Mouse (Mus musculus) bone marrow, adult 2 months (tissue): ENCODE measurements around the gene Arhgef10l. TPM values are rescaled to one million over a fixed set of nuclear protein-coding genes. Genes with fewer than 3 reads are reported as not detected.
"Not testable (repeated sequence)": the region's sequence is repeated elsewhere in the genome, so short reads cannot be mapped to it uniquely, and the experiment has no call there.

Experiments used
- H3K27ac ChIP-seq: fragments of 200-500 bp; 2 replicates; pipeline ENCODE4 v1.5.1; 2012; ENCODE audit warnings: low read depth, mild to moderate bottlenecking, control low read depth, inconsistent platforms, low read length; ENCODE audit not compliant: control insufficient read depth, poor library complexity, insufficient read depth
- H3K4me1 ChIP-seq: fragments of 200-500 bp; 2 replicates; pipeline ENCODE4 v1.6.1; 2011; ENCODE audit warnings: low read length; ENCODE audit not compliant: control insufficient read depth, insufficient read depth
- H3K4me3 ChIP-seq: fragments of 200-500 bp; replicated peaks from 2 replicates; pipeline ENCODE3; 2011; ENCODE audit warnings: mild to moderate bottlenecking, low read depth, low read length, control low read depth; ENCODE audit not compliant: control insufficient read depth
- CTCF ChIP-seq: fragments of 200-500 bp; IDR thresholded peaks from 2 replicates; pipeline ENCODE4 v1.5.1; 2011; ENCODE audit warnings: low read length, control low read depth; ENCODE audit not compliant: control insufficient read depth, insufficient read depth
- POLR2A ChIP-seq: fragments of 200-500 bp; IDR thresholded peaks from 2 replicates; pipeline ENCODE4 v1.6.1; 2011; ENCODE audit warnings: low read depth, mild to moderate bottlenecking, control low read depth, low read length, borderline replicate concordance; ENCODE audit not compliant: control insufficient read depth
- WGBS: fragments of 180-500 bp; shearing (Covaris S2); methylation state at CpG from one replicate; pipeline ENCODE4 v1.1.7; 2018; 5-methylcytosine and 5-hydroxymethylcytosine counted together
- polyA plus RNA-seq: library from polyadenylated mRNA; stranded (reverse); fragments of >200 nt; gene quantifications from 2 replicates; pipeline ENCODE4 v1.2.4, GENCODE M21; 2011; ENCODE audit warnings: low replicate concordance; ENCODE audit not compliant: missing spikeins, insufficient read depth, insufficient read length

The Arhgef10l gene
- polyA plus RNA-seq, 1 experiment: 11.0 TPM

DNA sequence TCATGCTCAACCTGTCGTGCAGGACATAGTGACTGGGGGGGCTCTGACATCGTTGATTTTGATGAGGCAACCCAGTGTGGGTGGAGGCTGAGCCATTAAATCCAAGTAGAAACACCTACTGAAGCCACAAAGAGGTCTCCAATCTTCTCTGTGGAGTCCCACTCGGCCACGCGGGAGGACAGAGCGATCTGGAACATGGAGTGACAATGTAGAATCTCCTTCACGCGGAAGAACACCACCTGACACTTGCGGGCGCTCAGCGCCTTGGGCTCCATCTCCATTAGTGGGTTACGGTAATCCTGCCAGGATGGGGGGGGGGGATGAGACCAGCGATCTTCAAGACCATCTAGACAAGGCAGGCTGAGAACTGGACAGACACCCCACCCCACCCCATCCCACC is 86.7 kb downstream of the Arhgef10l start:
- H3K4me1 ChIP-seq: no peaks in the 10 kb centered on the region; the same call in none of the 2 replicates
- no peak for TF ChIP-seq POLR2A
- no peak for TF ChIP-seq CTCF
- no peak overlapping the region for H3K4me3 ChIP-seq
- WGBS: 83% methylated on average over 13 of the region's 13 CpGs
- H3K27ac ChIP-seq: no peak overlapping the region

DNA sequence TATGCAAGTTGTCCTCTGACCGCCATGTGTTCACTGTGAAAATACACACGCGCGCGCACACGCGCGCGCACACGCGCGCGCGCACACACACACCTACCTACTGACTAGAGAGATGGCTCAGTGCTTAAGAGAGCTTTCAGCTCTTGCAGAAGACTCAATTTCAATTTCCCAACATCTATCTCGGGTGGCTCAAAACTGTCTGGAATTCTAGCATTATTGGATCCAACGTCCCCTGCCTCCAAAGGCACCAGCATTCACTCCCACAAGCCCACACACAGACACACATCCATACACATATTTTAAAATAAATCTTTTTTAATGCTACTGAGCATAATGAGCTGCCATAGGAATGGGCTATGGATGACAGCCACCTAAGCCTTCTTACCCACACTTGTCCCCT is 89.2 kb downstream of the Arhgef10l start:
- WGBS: 94% methylated on average over 16 of the region's 16 CpGs
- no peaks in the 10 kb centered on the region; the same call in 1 of the 2 replicates for H3K4me1 ChIP-seq
- TF ChIP-seq POLR2A (no peak), CTCF (no peak)
- no peak overlapping the region for H3K4me3 ChIP-seq
- H3K27ac ChIP-seq: no peak overlapping the region

DNA sequence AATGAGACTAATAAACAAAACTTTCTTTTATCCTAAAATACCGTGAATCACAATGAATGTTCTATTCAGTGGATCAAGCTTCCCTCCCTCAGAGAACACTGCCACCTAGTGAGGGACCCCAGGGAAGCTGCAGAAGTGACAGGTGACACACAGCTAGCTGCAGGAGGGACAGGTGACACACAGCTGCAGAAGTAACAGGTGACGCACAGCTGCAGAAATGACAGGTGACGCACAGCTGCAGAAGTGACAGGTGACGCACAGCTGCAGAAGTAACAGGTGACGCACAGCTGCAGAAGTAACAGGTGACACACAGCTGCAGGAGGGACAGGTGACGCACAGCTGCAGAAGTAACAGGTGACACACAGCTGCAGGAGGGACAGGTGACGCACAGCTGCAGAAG is 90.9 kb downstream of the Arhgef10l start:
- H3K27ac ChIP-seq, H3K4me3 ChIP-seq, H3K4me1 ChIP-seq: not testable (repeated sequence)
- 87% methylated on average over 7 of the region's 7 CpGs for WGBS

DNA sequence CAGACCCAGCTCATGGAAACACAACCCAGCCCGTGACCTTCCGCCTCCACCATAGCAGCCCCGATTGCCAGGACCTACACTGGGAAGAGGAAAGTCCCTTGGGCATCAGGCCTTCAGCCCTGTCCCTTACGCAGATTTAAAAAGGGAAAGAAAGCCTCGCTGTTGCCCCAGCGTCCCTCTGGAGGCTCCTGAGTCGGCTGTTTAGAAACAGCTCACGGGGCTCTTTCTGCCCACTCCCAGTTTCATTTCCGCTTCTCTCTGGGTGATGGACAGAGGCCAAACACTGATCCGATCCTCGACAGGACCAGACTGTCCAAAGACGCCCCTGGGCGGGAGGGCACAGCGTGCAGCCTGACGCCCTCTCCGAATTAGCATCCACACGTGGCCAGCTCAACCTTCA is 93.4 kb downstream of the Arhgef10l start:
- TF ChIP-seq CTCF: no peak
- TF ChIP-seq POLR2A: no peak

DNA sequence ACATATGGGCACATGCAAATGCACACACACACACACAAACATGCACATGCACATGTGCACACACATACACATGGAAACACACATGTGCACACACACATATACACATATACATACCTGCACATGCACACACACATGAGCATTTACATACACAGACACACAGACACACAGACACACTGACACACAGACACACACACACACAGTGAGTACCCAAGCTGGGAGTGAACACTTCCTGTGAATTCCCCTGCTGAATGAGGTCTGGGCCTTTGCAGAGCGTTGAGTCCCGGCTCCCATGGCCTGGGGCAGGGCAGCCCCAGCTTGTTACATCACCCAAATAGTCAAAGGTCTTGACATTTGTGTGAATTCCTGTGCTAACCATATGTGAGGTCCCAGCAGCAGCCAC is 96.4 kb downstream of the Arhgef10l start:
- Histone ChIP-seq H3K4me3 (no peak overlapping the region), H3K27ac (no peak overlapping the region), H3K4me1 (peaks cover 4% of the 10 kb centered on the region)
- WGBS: 35% methylated on average over 2 of the region's 2 CpGs
- TF ChIP-seq CTCF (no peak), POLR2A (no peak)

More for the DNA sequence above, 93.4 kb downstream of the Arhgef10l start:
- H3K4me1 ChIP-seq: peaks cover 1% of the 10 kb centered on the region; the same call in 1 of the 2 replicates
- WGBS: 70% methylated on average over 17 of the region's 17 CpGs
- H3K4me3 ChIP-seq: no peak overlapping the region
- peak overlapping the region; percentile 59 for H3K27ac ChIP-seq

DNA sequence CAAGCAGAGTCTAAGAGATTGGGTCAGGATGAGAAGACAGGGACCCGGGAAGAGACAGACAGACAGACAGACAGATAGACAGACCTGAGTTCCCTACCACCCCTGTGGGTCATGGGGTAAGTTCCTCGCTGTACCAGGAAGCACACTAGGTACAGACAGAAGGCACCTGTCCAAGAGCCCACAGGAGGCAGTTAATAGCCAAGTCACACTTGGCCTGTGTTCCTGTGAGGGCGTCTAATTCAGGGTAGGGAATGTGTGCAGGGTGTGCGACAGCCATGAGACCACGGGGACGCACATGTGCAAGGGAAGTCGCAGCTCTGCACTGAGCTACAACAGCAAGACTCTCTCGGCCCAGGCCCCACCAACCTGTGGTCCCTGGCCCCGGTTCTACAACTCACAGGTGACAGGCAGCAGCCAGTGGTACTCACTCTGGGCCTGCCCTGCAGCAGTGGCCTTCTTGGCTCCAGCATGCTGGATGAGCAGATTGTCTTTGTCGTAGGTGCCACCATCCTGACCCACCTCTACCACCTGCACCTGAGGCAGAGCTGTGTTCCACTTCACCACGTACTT is 97.8 kb downstream of the Arhgef10l start:
- Histone ChIP-seq H3K27ac (no peak overlapping the region), H3K4me1 (peaks cover 4% of the 10 kb centered on the region), H3K4me3 (no peak overlapping the region)
- WGBS: 74% methylated on average over 11 of the region's 11 CpGs
- TF ChIP-seq POLR2A: peak; percentile 16; the same call in 1 of the 2 replicates
- no peak for TF ChIP-seq CTCF

DNA sequence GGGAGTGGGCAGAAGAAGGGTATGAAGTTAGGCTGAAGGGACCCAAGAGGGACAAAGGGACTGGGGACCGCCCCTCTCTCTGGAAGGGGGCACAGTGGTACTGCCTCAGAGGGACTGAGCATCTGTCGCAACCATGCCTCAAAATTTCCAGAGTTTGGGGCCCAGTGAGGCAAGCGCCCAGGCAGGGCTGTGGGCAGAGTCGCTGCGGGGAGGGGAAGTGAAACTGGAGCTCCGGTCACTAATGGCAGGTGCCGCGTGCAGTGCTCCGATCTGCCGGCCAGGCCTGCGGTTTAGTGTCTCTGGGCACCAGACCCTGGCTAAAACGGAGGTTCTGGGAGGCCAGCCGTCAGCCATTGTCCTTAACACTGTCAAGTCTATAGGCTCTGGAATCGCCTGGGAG is 99.0 kb downstream of the Arhgef10l start:
- peak overlapping the region; percentile 74 for H3K27ac ChIP-seq

DNA sequence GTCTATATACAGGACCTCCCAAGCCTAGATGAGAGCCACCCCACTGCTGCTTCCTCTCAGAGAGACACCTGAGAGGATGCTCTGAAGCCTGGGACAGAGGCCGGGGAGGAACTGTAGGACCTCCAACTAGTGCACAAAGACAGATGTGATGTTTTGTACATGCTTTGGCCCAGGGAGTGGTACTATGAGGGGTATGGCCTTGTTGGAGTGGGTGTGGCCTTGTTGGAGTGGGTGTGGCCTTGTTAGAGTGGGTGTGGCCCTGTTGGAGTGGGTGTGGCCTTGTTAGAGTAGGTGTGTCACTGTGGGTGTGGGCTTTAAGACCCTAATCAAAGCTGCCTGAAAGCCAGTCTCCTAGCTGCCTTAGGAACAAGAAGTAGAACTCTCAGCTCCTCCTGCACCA is 101.4 kb downstream of the Arhgef10l start:
- H3K4me3 ChIP-seq, H3K27ac ChIP-seq, H3K4me1 ChIP-seq: not testable (repeated sequence)
- 87% methylated on average over 1 of the region's 1 CpGs for WGBS

More for the DNA sequence above, 99.0 kb downstream of the Arhgef10l start:
- TF ChIP-seq CTCF: no peak
- TF ChIP-seq POLR2A: no peak
- peaks cover 4% of the 10 kb centered on the region for H3K4me1 ChIP-seq
- 36% methylated on average over 14 of the region's 14 CpGs for WGBS
- H3K4me3 ChIP-seq: peak overlapping the region; percentile 24

DNA sequence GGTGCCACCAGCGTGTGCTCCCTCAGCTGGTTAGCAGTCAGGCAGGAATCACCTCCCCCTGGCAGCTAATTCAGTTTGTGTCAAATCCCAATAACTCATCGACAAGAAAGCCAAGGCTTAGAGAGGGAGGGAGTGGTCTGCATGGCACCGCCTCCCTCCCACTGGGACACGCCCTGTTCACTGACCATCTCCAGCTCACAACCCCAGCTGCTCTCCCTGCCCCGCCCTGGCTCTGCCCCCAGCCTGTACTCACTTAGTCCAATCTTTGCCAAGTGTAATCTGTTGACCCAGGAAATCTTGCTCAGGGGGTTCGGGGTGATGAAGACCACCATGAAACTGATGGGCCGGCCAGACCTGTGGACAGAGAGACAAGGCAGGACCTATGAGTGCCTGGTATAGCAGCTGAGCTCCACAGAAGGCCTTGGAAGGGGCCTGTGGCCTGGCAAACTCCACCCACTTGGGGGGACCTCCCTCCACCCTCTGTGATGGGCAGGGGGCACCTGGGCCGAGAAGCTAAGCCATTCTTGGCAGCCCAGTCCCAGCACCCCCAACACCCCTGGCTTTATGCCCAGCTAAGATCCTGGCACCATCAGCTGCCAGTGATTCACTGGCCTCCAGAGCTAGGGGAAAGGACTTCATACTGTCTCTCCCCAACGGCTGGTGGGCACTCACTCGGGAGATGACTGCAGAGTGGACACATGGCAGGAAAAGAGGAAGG is 103.2 kb downstream of the Arhgef10l start:
- Histone ChIP-seq H3K4me3 (no peak overlapping the region), H3K4me1 (peaks cover 5% of the 10 kb centered on the region), H3K27ac (no peak overlapping the region)
- WGBS: 69% methylated on average over 10 of the region's 10 CpGs
- TF ChIP-seq POLR2A: no peak
- no peak for TF ChIP-seq CTCF

DNA sequence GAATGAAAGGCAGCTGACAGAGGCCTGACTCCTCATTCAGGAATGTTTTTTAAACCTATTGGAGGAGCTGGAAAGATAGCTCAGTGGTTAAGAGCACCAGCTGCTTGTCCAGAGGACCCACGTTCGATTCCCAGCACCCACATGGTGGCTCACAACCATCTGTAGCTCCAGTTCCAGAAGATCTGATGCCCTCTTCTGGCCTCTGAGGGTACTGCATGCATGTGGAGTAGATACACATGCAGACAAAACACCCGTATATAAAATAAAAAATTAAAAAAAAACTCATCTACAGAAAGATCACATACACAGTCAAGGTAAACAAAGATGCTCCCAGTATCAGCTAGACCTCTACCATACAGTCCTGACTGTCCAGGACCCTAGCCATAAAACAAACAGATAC is 104.1 kb downstream of the Arhgef10l start:
- no peak overlapping the region for H3K4me3 ChIP-seq
- no peak for TF ChIP-seq POLR2A
- TF ChIP-seq CTCF: no peak
- H3K27ac ChIP-seq: no peak overlapping the region
- peaks cover 4% of the 10 kb centered on the region for H3K4me1 ChIP-seq
- WGBS: 80% methylated on average over 3 of the region's 3 CpGs
